In the genomic region with DNA sequence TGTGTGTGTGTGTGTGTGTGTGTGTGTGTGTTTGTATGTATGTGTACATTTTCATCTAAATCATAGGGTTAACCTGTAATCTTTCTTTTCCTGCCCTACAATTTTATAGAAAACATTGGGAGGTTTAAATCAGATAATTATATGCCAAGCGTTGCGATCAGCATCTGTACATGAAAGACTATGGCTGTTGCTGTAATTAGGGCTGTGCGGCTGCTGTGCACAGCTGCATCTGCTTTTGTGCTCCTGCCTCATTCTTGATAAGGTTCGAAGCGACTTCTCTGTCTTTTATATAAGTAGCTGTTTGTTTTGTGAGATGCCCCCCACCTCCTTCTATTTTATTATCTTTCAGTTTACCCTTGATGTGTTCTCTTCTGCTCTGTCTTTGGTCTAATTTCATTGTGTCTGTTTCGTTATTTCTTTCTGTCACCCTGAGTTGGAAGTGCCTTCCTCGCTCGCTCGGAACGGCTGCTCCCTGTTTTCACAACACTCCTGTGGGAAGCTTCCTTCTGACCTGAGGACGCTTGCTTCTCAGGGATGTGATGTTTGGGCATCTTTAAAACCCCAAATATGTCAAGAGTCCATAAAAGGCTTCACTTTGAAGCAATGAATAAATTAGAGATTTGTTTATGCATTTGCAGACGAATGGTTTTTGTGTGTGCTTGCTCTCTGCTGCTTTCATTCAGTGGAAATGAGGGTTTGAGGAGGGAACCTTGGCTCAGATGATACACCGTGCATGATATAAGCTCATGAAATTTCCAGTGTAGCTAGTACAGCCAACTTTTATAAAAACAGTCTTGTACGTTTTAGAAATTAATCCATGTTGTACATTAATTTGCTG, we compare ENCODE assay signal across 15 mouse cellular contexts. TPM values are rescaled to one million over a fixed set of nuclear protein-coding genes. Genes with fewer than 3 reads are reported as not detected.
DNase-seq lines count a peak whose midpoint lies in the region; ATAC-seq and TF ChIP-seq lines count a peak whose summit lies in the region.
"Had no signal": no experiment of that assay in that cellular context is flagged by ENCODE, and none has a peak within 500 bp of the region (broad histone marks: within the 10 kb centered on the region; RNA-seq: fewer than 3 reads in every experiment).

No protein-coding gene starts in this region.

- no peaks in the 10 kb centered on the region for H3K36me3 ChIP-seq in forebrain, embryonic 16.5 days (ENCODE audit: control insufficient read depth, insufficient read depth)
- no peaks in the 10 kb centered on the region for H3K36me3 ChIP-seq in midbrain, postnatal 0 days (ENCODE audit: insufficient read depth, low read length)
- H3K36me3 ChIP-seq: limb, embryonic 15.5 days had no signal

- no peaks in the 10 kb centered on the region for H3K27me3 ChIP-seq in forebrain, embryonic 16.5 days (replicated peaks; ENCODE audit: control insufficient read depth, insufficient read depth, low read length)
- no peaks in the 10 kb centered on the region for H3K27me3 ChIP-seq in midbrain, postnatal 0 days (ENCODE audit: insufficient read depth, low read length)

- H3K27ac ChIP-seq in forebrain, embryonic 16.5 days (ENCODE audit: low read length) = no peak overlapping the region
- no peak overlapping the region for H3K27ac ChIP-seq in midbrain, postnatal 0 days (ENCODE audit: low read depth, low read length)
- H3K27ac ChIP-seq: limb, embryonic 15.5 days had no signal

- TF ChIP-seq POLR2A in brain, embryonic 14.5 days (IDR thresholded peaks at IDR 0.05; ENCODE audit: borderline replicate concordance, extremely low read depth, insufficient read depth, insufficient read length, poor library complexity, severe bottlenecking) = no peak

- peak; percentile 22 for DNase-seq in layer of hippocampus, adult 9-10 months (ENCODE audit: low spot score)
- DNase-seq in layer of hippocampus, postnatal 10 days (ENCODE audit: low spot score in 2 of 2) = no peak
- peak; percentile 78 for DNase-seq in brain, embryonic 14.5 days (ENCODE audit: low read depth)
- no peak for DNase-seq in midbrain, postnatal 0 days (ENCODE audit: low spot score)
- DNase-seq in cerebellum, adult 8-10 months = no peak
- DNase-seq: adrenal gland, adult 8-10 months; heart, adult 11 months; kidney, adult 2 months; thymus, postnatal 36 days had no signal

- peak overlapping the region; percentile 10; the same call in 1 of the 2 replicates for H3K4me3 ChIP-seq in forebrain, embryonic 16.5 days (replicated peaks; ENCODE audit: low read length)
- H3K4me3 ChIP-seq in midbrain, postnatal 0 days (ENCODE audit: low read depth, low read length) = peak overlapping the region; percentile 2; the same call in 1 of the 2 replicates
- H3K4me3 ChIP-seq: limb, embryonic 15.5 days had no signal

- peak overlapping the region; percentile 39 for H3K4me2 ChIP-seq in forebrain, embryonic 16.5 days (ENCODE audit: low read length)
- peak overlapping the region; percentile 40 for H3K4me2 ChIP-seq in midbrain, postnatal 0 days (ENCODE audit: low read depth, low read length, poor library complexity, severe bottlenecking)
- H3K4me2 ChIP-seq: limb, embryonic 15.5 days had no signal

- no peak for TF ChIP-seq CTCF in brain, embryonic 14.5 days (IDR thresholded peaks at IDR 0.05; ENCODE audit: borderline replicate concordance, extremely low read depth, insufficient read depth, insufficient read length)
- TF ChIP-seq CTCF in midbrain, postnatal 0 days (IDR thresholded peaks at IDR 0.05) = no peak

- ATAC-seq in forebrain, embryonic 16.5 days = peak; percentile 86
- ATAC-seq in midbrain, postnatal 0 days (ENCODE audit: low FRiP score) = no peak
- ATAC-seq in activated CD4-positive, CD25-positive, alpha-beta regulatory T cell, adult 4 months = no peak
- ATAC-seq: CD4-positive, CD25-positive, alpha-beta regulatory T cell, adult 4 months had no signal

- H3K9me3 ChIP-seq in forebrain, embryonic 16.5 days (ENCODE audit: control insufficient read depth, low read length) = no peaks in the 10 kb centered on the region
- no peaks in the 10 kb centered on the region for H3K9me3 ChIP-seq in midbrain, postnatal 0 days (ENCODE audit: low read length)
- H3K9me3 ChIP-seq: limb, embryonic 15.5 days had no signal

- WGBS in forebrain, embryonic 16.5 days = 20% methylated on average over 14 of the region's 14 CpGs
- 32% methylated on average over 14 of the region's 14 CpGs for WGBS in midbrain, postnatal 0 days

- no peak overlapping the region for H3K9ac ChIP-seq in forebrain, embryonic 16.5 days (replicated peaks; ENCODE audit: low read depth, low read length)
- H3K9ac ChIP-seq in midbrain, postnatal 0 days (replicated peaks; ENCODE audit: low read length, poor library complexity, severe bottlenecking) = no peak overlapping the region
- H3K9ac ChIP-seq: limb, embryonic 15.5 days had no signal

- peaks cover 7% of the 10 kb centered on the region for H3K4me1 ChIP-seq in forebrain, embryonic 16.5 days (replicated peaks; ENCODE audit: control insufficient read depth, insufficient read depth, low read length)
- no peaks in the 10 kb centered on the region for H3K4me1 ChIP-seq in midbrain, postnatal 0 days (ENCODE audit: insufficient read depth, low read length)

RNA-seq across cellular contexts. Expression of gene Ttc29, which starts 20.0 kb away (rescaled TPM):
- under 1 TPM; 0.50 to 0.98 TPM for total RNA-seq in layer of hippocampus, postnatal 10 days (2021)
- polyA plus RNA-seq in brain, embryonic 14.5 days (2012; rRNA removed) = 0.53 and 0.59 TPM in 2 replicates
- 0.32 and 0.65 TPM in 2 replicates for polyA plus RNA-seq in forebrain, embryonic 16.5 days (2015; fragmentation: Nextera tagmentation; extraction: Ambion mirVana)
- total RNA-seq in midbrain, postnatal 0 days (2014; rRNA removed) = 0.47 and 5.3 TPM in 2 replicates
- 1.0 and 1.4 TPM in 2 replicates for polyA plus RNA-seq in midbrain, postnatal 0 days (2015; fragmentation: Nextera tagmentation; extraction: Ambion mirVana)
- not detected for polyA plus RNA-seq in activated CD4-positive, CD25-positive, alpha-beta regulatory T cell, adult 4 months (2017; shearing (Covaris generic))
- total RNA-seq: adrenal gland, adult 8-10 months; heart, postnatal 25 days had no signal
- polyA plus RNA-seq: CD4-positive, CD25-positive, alpha-beta regulatory T cell, adult 4 months; kidney, adult 2 months; neural tube, embryonic 11.5 days had no signal

Comparison
In these comparisons a context has a peak if more than half of its experiments do, and no peak if none do; other contexts are left out.
1. DNase-seq: peak in layer of hippocampus, adult 9-10 months (single experiment) and brain, embryonic 14.5 days (single experiment); none in layer of hippocampus, postnatal 10 days (0 of 2), midbrain, postnatal 0 days (single experiment) and cerebellum, adult 8-10 months (single experiment).